Mouse (Mus musculus) limb, embryonic 13.5 days (tissue): Measurements from ENCODE around the gene Tinagl1. TPM values are rescaled to one million over a fixed set of nuclear protein-coding genes. Genes with fewer than 3 reads are reported as not detected.

Experiments
- ATAC-seq: fragments of 200-750 bp; cut with Nextera tagmentation; 2 replicates; pipeline ENCODE4 v1.8.0; 2017; ENCODE audit warnings: low read depth, moderate number of reproducible peaks, moderate TSS enrichment; ENCODE audit not compliant: low FRiP score
- H3K27ac ChIP-seq: fragments of 300-500 bp; sonication (generic); 2 replicates; pipeline ENCODE4 v1.5.1; 2015; ENCODE audit warnings: inconsistent platforms, mild to moderate bottlenecking, moderate library complexity
- H3K27me3 ChIP-seq: fragments of 300-500 bp; sonication (generic); 2 replicates; pipeline ENCODE4 v1.6.1; 2015; ENCODE audit warnings: mild to moderate bottlenecking, inconsistent platforms
- H3K36me3 ChIP-seq: fragments of 300-500 bp; sonication (generic); 2 replicates; pipeline ENCODE4 v1.6.1; 2015; ENCODE audit warnings: inconsistent platforms, mild to moderate bottlenecking, moderate library complexity
- H3K4me1 ChIP-seq: fragments of 300-500 bp; sonication (generic); 2 replicates; pipeline ENCODE4 v1.6.1; 2015; ENCODE audit warnings: inconsistent platforms
- H3K4me2 ChIP-seq: fragments of 300-500 bp; sonication (generic); replicated peaks from 2 replicates; pipeline ENCODE4 v1.6.1; 2015; ENCODE audit warnings: inconsistent platforms, mild to moderate bottlenecking, moderate library complexity
- H3K4me3 ChIP-seq: fragments of 300-500 bp; sonication (generic); 2 replicates; pipeline ENCODE4 v1.5.1; 2015; ENCODE audit warnings: moderate library complexity, mild to moderate bottlenecking, inconsistent platforms
- H3K9ac ChIP-seq: fragments of 300-500 bp; sonication (generic); 2 replicates; pipeline ENCODE4 v1.6.1; 2015; ENCODE audit warnings: mild to moderate bottlenecking, inconsistent platforms
- H3K9me3 ChIP-seq: fragments of 300-500 bp; sonication (generic); 2 replicates; pipeline ENCODE4 v1.6.1; 2016; ENCODE audit warnings: inconsistent platforms
- WGBS: fragments of 180-500 bp; shearing (Covaris S2); methylation state at CpG from one replicate; pipeline ENCODE4 v1.1.7; 2015; 5-methylcytosine and 5-hydroxymethylcytosine counted together
- polyA plus RNA-seq: library from polyadenylated mRNA; unstranded; fragments of >200 nt; fragmentation: Nextera tagmentation; extraction: Ambion mirVana; gene quantifications from 2 replicates; pipeline ENCODE4 v1.2.1, GENCODE M21; 2015

Gene Tinagl1
- polyA plus RNA-seq, 1 experiment from 2014 or later, result 14.0 TPM

DNA sequence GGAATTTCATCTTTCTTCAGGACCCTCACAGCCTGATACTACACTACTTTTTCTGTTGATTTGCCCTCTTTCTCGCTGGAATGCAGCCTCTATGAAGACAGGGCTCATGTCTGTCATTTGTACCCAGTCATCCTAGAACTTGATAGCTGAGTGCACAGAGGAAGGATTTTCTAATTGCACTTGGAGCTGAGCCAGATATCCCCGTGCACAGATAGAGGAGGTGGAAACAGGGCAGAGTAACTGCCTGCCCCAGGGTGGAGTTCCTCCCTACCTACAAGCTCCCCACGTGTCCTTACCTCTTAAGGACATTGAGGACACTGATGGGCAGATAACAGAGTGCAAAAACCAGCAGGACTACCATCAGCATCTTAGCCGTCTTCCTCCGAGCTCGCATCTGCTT lies 41.5 kb downstream of the Tinagl1 start:
- H3K36me3 ChIP-seq, result peaks cover 7% of the 10 kb centered on the region; the same call in 1 of the 2 replicates
- H3K4me2 ChIP-seq, result no peak overlapping the region
- H3K9me3 ChIP-seq, result no peaks in the 10 kb centered on the region
- H3K27ac ChIP-seq, result no peak overlapping the region
- no peak overlapping the region for H3K4me3 ChIP-seq
- H3K27me3 ChIP-seq, result peaks cover 32% of the 10 kb centered on the region
- no peak for ATAC-seq
- H3K4me1 ChIP-seq, result 0 out of 2 replicates have a peak, but pooled peaks cover 4% of the 10 kb centered on the region
- H3K9ac ChIP-seq, result no peak overlapping the region
- WGBS, result 57% methylated on average over 6 of the region's 6 CpGs

DNA sequence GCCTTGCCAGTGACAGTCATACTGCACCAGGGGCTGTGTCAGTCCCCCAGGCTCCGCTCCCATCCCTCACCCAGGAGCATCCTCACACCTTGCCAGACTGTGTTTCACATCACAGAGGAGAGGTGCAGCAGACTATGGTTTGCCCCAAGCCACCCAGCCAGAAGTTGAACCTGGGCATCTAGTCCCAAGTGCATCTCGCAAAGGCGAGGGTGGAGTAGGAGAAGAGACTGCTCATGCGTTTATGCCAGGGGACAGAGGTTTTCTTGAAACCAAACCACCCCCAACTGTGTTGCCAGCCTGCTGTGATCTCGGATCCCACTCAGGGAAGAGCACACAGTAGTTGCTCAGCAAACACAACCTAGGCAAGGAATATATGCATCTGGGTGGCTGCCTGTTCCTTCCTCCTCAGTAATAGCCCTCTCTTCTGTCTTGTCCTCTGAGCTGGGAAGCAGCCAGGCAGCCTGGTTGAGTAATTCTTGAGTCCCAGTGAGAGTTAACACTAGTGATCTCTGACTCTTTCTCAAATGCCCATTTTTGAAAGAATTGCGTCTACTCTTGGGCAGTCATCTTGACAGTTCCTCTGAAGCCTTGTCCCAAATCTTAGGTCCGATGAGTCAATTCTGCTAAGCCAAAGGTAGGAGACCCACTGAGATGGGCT lies 43.3 kb downstream of the Tinagl1 start:
- H3K36me3 ChIP-seq, result peaks cover 26% of the 10 kb centered on the region
- H3K27ac ChIP-seq, result no peak overlapping the region
- H3K4me3 ChIP-seq, result no peak overlapping the region
- peaks cover 14% of the 10 kb centered on the region for H3K27me3 ChIP-seq
- H3K4me2 ChIP-seq, result no peak overlapping the region
- no peak overlapping the region for H3K9ac ChIP-seq
- WGBS, result 85% methylated on average over 7 of the region's 7 CpGs
- no peaks in the 10 kb centered on the region for H3K4me1 ChIP-seq
- ATAC-seq, result no peak
- H3K9me3 ChIP-seq, result no peaks in the 10 kb centered on the region

DNA sequence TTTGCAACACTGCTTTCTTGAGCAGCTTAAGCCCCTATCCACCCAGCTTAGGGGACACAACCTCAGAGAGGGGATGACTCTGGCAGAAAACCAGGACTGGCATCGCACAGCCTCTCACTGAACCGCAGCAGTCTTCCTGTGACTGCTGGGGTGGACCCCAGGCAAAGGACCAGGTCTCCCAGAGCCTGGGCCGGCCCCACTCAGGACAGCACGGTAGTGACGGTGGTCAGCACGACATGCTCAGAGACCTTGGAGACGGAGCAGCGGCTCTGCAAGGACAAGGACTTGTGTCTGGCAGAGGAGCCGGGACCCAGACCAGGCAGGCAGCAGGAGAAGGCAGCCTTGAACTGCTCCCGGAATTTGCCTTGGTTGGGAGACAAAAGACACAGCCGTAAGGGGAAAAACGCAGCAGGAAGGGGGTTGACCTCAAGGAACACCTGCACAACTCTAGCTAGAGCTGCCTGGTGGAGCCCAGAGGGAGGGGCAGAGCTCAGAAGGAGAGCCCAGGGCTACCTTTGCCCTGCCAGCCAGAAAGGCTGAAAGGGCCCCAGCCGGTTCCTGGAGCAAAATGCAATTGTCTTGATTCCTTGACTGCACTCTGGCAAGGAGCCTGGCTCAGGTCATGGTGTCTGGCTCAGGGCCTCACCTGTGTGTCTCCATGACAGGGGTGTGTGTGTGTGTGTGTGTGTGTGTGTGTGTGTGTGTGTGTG lies 44.1 kb downstream of the Tinagl1 start:
- H3K9me3 ChIP-seq, result no peaks in the 10 kb centered on the region
- no peaks in the 10 kb centered on the region for H3K4me1 ChIP-seq
- H3K4me3 ChIP-seq, result no peak overlapping the region
- WGBS, result 55% methylated on average over 13 of the region's 13 CpGs
- no peak overlapping the region for H3K9ac ChIP-seq
- ATAC-seq, result no peak
- H3K4me2 ChIP-seq, result no peak overlapping the region
- H3K27ac ChIP-seq, result no peak overlapping the region
- peaks cover 33% of the 10 kb centered on the region for H3K36me3 ChIP-seq
- H3K27me3 ChIP-seq, result peaks cover 6% of the 10 kb centered on the region

DNA sequence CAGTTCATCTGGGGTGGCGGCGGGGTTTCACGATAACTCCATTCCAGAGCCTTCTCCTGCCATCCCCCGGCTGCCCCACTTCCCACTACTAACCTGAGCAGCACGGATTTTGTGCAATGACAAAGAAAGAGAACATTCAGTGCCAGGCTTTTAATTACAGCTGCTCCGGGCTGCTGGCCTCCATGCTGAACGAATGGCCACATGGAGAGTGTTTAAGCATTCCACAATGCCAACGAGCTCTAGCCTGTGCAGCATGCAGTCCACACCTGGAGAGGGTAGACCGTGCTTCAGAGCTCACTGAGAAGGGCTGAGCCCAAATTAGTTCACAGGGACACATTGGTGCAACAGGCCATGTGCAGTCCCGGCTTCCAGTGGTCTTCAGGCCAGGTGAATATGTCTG lies 44.8 kb downstream of the Tinagl1 start:
- Histone ChIP-seq H3K9ac (no peak overlapping the region), H3K36me3 (peaks cover 40% of the 10 kb centered on the region), H3K27me3 (no peaks in the 10 kb centered on the region)

DNA sequence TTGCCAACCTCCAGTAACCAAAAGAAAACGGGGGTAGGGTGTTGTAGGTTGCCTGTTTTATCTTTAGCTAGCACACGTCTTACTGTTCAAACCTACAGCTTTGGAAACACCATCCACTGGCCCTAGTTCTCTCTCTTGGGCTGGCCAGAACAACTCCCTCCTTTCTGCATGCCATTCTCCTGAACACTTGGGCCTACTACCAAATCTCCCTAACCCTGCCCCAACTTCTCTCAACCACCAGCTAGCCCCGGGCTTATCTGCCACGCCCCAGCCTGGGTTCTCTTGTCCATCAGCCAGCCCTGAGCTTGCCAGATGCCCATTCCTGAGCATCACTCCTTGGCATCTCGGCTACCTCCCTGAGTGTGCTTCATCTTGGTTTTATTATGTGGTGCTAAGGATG lies 46.0 kb downstream of the Tinagl1 start:
- no peaks in the 10 kb centered on the region for H3K27me3 ChIP-seq
- no peak overlapping the region for H3K27ac ChIP-seq
- no peak overlapping the region for H3K9ac ChIP-seq
- H3K9me3 ChIP-seq, result no peaks in the 10 kb centered on the region
- no peak for ATAC-seq
- WGBS, result 84% methylated on average over 5 of the region's 5 CpGs
- H3K4me3 ChIP-seq, result no peak overlapping the region
- H3K4me1 ChIP-seq, result no peaks in the 10 kb centered on the region
- peaks cover 52% of the 10 kb centered on the region for H3K36me3 ChIP-seq
- H3K4me2 ChIP-seq, result no peak overlapping the region

More for the DNA sequence above, 44.8 kb downstream of the Tinagl1 start:
- no peak for ATAC-seq
- no peak overlapping the region for H3K4me2 ChIP-seq
- no peaks in the 10 kb centered on the region for H3K4me1 ChIP-seq
- no peak overlapping the region for H3K27ac ChIP-seq
- no peaks in the 10 kb centered on the region for H3K9me3 ChIP-seq
- no peak overlapping the region for H3K4me3 ChIP-seq
- WGBS, result 61% methylated on average over 10 of the region's 10 CpGs

DNA sequence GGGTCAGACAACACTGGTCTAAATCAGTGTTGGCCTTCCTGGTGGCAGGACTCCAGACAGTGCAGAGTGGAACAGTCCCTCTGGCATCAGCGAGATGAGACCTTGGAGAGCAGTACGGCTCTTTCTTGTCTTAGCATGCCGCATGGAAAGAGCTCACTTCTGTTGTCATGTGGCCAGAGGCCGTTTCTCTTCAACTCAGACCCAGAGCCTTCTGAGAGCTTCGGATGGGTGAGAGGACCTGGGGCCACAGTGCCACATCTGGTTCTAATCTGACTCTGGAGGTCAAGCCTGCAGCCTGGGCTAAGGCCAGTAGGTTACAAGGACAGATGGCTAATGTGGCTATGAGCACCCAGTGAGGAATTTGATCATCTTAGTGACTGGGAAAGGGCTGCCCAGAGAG lies 49.0 kb downstream of the Tinagl1 start:
- no peak for ATAC-seq
- H3K4me2 ChIP-seq, result no peak overlapping the region
- H3K4me3 ChIP-seq, result no peak overlapping the region
- no peaks in the 10 kb centered on the region for H3K4me1 ChIP-seq
- peaks cover 82% of the 10 kb centered on the region for H3K36me3 ChIP-seq
- H3K9ac ChIP-seq, result no peak overlapping the region
- H3K27me3 ChIP-seq, result no peaks in the 10 kb centered on the region
- WGBS, result 39% methylated on average over 5 of the region's 5 CpGs
- H3K27ac ChIP-seq, result no peak overlapping the region
- H3K9me3 ChIP-seq, result no peaks in the 10 kb centered on the region

DNA sequence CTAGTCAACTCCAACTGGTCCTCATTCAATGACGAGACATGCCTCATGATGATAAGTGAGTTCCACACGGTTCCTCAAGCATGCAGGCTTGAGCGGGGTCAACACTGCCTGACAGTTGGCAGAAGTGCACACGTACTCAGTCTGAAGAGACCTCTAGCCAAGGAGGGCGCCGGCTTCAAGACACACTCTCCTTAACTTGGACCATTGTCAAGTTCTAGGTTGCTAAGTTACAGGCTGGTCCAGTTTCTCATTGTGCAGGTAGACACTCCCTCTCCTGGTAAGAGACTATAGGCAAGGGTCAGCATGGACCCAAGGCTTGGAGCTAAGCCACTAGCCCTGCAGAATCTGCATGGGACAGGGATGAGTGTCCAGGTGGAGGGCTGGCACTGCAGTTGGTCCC lies 49.8 kb downstream of the Tinagl1 start:
- WGBS, result 93% methylated on average over 6 of the region's 6 CpGs
- no peaks in the 10 kb centered on the region for H3K9me3 ChIP-seq
- H3K36me3 ChIP-seq, result peaks cover 83% of the 10 kb centered on the region
- no peak for ATAC-seq
- H3K4me1 ChIP-seq, result no peaks in the 10 kb centered on the region
- no peak overlapping the region for H3K4me2 ChIP-seq
- H3K4me3 ChIP-seq, result no peak overlapping the region
- H3K27ac ChIP-seq, result no peak overlapping the region
- H3K27me3 ChIP-seq, result no peaks in the 10 kb centered on the region
- no peak overlapping the region for H3K9ac ChIP-seq

DNA sequence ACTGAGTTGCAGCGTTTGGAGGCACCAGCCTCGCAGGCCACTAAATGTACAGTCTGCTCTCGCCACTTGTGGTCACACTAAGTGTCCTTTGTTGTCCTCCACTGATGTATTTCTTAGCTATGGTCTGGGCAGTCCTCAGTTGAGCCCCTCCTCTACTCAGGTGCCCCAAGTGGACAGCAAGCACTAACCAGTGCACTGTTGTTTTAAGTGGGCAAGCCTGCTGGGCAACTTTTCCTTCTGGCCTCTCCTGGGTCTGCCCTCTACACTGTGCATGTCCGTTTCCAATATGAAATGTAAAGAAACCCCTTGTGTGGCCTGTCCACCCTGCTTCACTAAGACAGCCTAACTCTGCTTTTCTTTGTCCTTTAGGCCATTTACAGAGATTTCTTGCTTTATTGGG lies 50.8 kb downstream of the Tinagl1 start:
- Histone ChIP-seq H3K9me3 (no peaks in the 10 kb centered on the region), H3K27ac (no peak overlapping the region), H3K9ac (no peak overlapping the region), H3K36me3 (peaks cover 82% of the 10 kb centered on the region), H3K27me3 (no peaks in the 10 kb centered on the region), H3K4me3 (no peak overlapping the region), H3K4me1 (no peaks in the 10 kb centered on the region), H3K4me2 (no peak overlapping the region)
- 89% methylated on average over 4 of the region's 4 CpGs for WGBS
- ATAC-seq, result no peak

DNA sequence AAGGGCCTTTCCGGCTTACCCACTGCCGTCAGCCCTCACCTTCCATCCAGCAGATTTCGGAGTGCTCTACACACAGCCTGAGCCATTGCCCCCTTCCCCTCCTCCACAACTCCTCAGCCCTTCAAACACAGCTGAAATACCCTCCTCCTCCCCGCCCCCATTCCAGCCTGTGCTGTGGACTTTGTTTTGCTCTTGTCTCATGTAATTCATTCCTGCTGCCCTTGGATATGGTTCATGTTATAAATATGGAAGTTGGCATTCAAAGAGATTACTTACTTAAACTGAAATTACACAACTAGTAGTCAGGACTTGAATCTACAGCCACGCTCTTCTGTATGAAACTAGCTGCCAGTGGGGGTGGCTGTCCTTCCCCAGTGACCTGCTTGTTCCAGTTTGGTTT lies 51.9 kb downstream of the Tinagl1 start:
- Histone ChIP-seq H3K4me2 (no peak overlapping the region), H3K4me3 (no peak overlapping the region), H3K27ac (no peak overlapping the region), H3K9ac (no peak overlapping the region), H3K36me3 (peaks cover 72% of the 10 kb centered on the region), H3K9me3 (no peaks in the 10 kb centered on the region), H3K27me3 (no peaks in the 10 kb centered on the region), H3K4me1 (no peaks in the 10 kb centered on the region)
- WGBS, result 91% methylated on average over 5 of the region's 5 CpGs
- no peak for ATAC-seq

DNA sequence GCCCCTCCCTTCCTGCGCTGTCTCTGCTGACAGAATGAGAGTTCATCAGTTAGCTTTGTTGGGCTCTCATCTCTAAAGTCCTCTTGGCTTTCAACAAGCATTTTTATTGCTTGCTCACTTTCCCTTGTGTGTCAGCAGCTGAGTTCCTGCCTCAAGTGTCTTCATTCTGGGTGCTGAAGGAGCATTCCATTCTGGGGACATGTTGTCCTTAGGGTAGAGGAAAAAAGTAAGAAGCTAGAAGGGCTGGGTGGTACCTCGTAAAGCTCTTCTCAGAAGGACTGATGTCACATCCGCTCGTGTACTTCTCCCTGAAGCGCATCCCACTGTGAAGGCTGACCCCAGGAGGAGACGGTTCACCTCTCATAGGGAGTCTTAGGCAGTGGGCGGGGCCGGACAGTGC lies 53.4 kb downstream of the Tinagl1 start:
- ATAC-seq, result no peak
- 73% methylated on average over 8 of the region's 8 CpGs for WGBS
- Histone ChIP-seq H3K27me3 (no peaks in the 10 kb centered on the region), H3K27ac (no peak overlapping the region), H3K9ac (no peak overlapping the region), H3K4me3 (no peak overlapping the region), H3K4me1 (no peaks in the 10 kb centered on the region), H3K9me3 (no peaks in the 10 kb centered on the region), H3K36me3 (peaks cover 64% of the 10 kb centered on the region), H3K4me2 (no peak overlapping the region)

DNA sequence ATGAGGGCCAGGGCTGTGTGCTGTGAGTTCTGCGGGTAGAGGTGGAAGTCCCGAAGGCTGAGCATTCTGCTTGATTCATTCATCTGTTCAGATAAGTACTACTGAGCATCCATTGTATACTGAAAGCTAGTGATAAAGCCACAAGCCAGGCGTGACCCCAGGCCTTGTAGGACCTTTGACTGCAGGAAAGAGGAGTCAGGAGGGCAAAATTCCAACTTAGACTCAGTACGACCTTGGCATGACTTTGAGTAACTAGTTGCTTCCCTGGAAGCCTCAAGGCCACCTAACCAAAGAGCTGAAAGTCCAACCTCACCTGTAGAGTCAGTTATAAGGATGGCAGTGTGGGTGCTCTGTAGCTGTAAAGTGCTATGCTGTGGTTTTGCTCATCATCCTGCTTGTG lies 54.2 kb downstream of the Tinagl1 start:
- 86% methylated on average over 4 of the region's 4 CpGs for WGBS
- peaks cover 56% of the 10 kb centered on the region for H3K36me3 ChIP-seq

More for the DNA sequence above, 54.2 kb downstream of the Tinagl1 start:
- Histone ChIP-seq H3K4me1 (no peaks in the 10 kb centered on the region), H3K27ac (no peak overlapping the region), H3K4me3 (no peak overlapping the region), H3K4me2 (no peak overlapping the region), H3K9me3 (no peaks in the 10 kb centered on the region), H3K9ac (no peak overlapping the region), H3K27me3 (no peaks in the 10 kb centered on the region)
- no peak for ATAC-seq
